Mouse (Mus musculus) T-cell, adult 2 months (primary cell): ENCODE results near the gene Trim41.

ENCODE experiments used
- DNase-seq: peaks from one replicate; pipeline ENCODE4 v3.0.0; 2022; ENCODE audit warnings: low spot score

Gene Trim41

GRCm38 (mm10) chr11:48789973-48790823 is 27.0 kb downstream of the Trim41 start:
- peak; percentile 79 for DNase-seq

- no peak for DNase-seq
Observed at GRCm38 (mm10) chr11:48789215-48789614, 27.9 kb downstream of the Trim41 start.

- peak; percentile 77 for DNase-seq
Observed at GRCm38 (mm10) chr11:48788311-48789089, 28.7 kb downstream of the Trim41 start.

- peak; percentile 92 for DNase-seq
Observed at GRCm38 (mm10) chr11:48787455-48788211, 29.5 kb downstream of the Trim41 start.

- DNase-seq = no peak
Observed at GRCm38 (mm10) chr11:48782243-48782642, 34.9 kb downstream of the Trim41 start.

- peak; percentile 51 for DNase-seq
Observed at GRCm38 (mm10) chr11:48779450-48779849, 37.7 kb downstream of the Trim41 start.

GRCm38 (mm10) chr11:48777303-48777702 is 39.9 kb downstream of the Trim41 start:
- no peak for DNase-seq

GRCm38 (mm10) chr11:48776664-48777063 is 40.5 kb downstream of the Trim41 start:
- DNase-seq = peak; percentile 53

GRCm38 (mm10) chr11:48775483-48775882 is 41.7 kb downstream of the Trim41 start:
- no peak for DNase-seq

- peak; percentile 39 for DNase-seq
Observed at GRCm38 (mm10) chr11:48774443-48775298, 42.5 kb downstream of the Trim41 start.

- DNase-seq = peak; percentile 55
Observed at GRCm38 (mm10) chr11:48771691-48772090, 45.5 kb downstream of the Trim41 start.

- no peak for DNase-seq
Observed at GRCm38 (mm10) chr11:48767195-48767876, 49.8 kb downstream of the Trim41 start.

- no peak for DNase-seq
Observed at GRCm38 (mm10) chr11:48764119-48764518, 53.0 kb downstream of the Trim41 start.

- no peak for DNase-seq
Observed at GRCm38 (mm10) chr11:48759021-48759420, 58.1 kb downstream of the Trim41 start.
